Mouse (Mus musculus) embryonic fibroblast, embryonic 13.5 days (primary cell): ENCODE results near the gene Ostn. TPM values are rescaled to one million over a fixed set of nuclear protein-coding genes. Genes with fewer than 3 reads are reported as not detected.

Experiments used
- H3K27ac ChIP-seq: 2 replicates; pipeline ENCODE4 v1.5.1; 2012; ENCODE audit warnings: low read length, control low read depth, inconsistent platforms; ENCODE audit not compliant: insufficient read depth
- H3K4me1 ChIP-seq: 2 replicates; pipeline ENCODE4 v1.6.1; 2011; ENCODE audit warnings: low read length; ENCODE audit not compliant: control insufficient read depth, insufficient read depth
- H3K4me3 ChIP-seq: 2 replicates; pipeline ENCODE4 v1.5.1; 2011; ENCODE audit warnings: mild to moderate bottlenecking, control low read depth, low read length; ENCODE audit not compliant: insufficient read depth
- CTCF ChIP-seq: IDR thresholded peaks from 2 replicates; pipeline ENCODE4 v1.5.1; 2011; ENCODE audit warnings: mild to moderate bottlenecking, control low read depth, low read length, moderate library complexity, borderline replicate concordance; ENCODE audit not compliant: insufficient read depth
- POLR2A ChIP-seq: IDR thresholded peaks from 2 replicates; pipeline ENCODE4 v1.6.1; 2011; ENCODE audit warnings: low read depth, mild to moderate bottlenecking, control low read depth, low read length, moderate library complexity
- polyA plus RNA-seq: library from polyadenylated mRNA; stranded (reverse); fragments of >200 nt; gene quantifications from 2 replicates; pipeline ENCODE4 v1.2.4, GENCODE M21; 2011; ENCODE audit warnings: low read depth; ENCODE audit not compliant: missing spikeins, insufficient read length

The Ostn gene
- polyA plus RNA-seq, 1 experiment = 2.3 TPM

DNA sequence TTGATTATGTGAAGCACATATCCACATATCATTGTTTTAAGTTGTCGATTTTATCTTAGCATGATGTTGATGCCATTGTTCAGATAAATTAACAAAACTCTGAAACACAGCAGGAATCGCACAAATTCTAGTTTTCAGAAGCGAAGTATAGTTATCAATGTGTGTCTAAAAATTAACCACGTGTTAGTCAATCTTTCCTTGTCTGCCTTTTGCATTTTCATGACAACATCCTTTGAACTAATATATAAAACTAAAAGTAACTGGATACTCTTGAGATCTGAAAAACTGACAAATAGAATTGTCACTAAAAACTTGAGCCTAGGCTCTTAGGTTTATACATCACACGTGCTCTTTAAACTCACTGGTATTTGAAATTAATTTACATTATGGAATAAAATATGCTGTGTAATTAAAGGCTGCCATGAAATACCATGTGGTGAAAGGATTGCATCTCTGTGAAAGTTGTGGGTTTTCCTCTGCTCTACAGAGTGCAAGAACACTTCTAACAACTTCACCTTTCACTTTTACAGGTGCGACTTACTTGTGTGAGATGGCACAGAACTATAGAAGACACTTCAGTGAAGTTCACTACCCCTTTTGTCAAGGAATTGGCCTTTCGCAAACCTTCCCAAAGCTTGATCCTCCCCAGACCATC, 42.7 kb downstream of the Ostn start:
- no peak overlapping the region for H3K27ac ChIP-seq
- TF ChIP-seq POLR2A (no peak), CTCF (no peak)

DNA sequence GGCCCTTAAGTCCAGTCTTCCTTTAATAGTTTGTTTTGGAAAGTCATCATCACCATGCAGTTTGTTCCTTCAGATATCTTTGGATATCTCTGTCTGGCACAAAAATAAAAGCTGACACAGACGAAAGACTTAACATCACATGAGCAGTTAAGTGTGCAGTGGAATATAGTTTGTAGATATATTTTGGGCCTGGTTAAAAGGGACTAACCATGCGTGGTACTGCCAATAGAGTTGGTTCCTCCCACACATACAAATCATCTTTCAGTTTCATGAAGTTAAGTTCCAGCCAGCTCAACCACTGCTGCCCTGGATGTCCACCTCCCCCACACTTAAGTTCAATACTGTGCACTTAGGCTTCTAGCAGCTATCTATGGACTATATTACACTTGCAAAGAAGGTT, 47.2 kb downstream of the Ostn start:
- no peak overlapping the region for H3K27ac ChIP-seq
- no peak overlapping the region for H3K4me3 ChIP-seq
- no peak for TF ChIP-seq CTCF
- TF ChIP-seq POLR2A = no peak
- H3K4me1 ChIP-seq = no peaks in the 10 kb centered on the region

More for the DNA sequence above, 42.7 kb downstream of the Ostn start:
- Histone ChIP-seq H3K4me1 (no peaks in the 10 kb centered on the region), H3K4me3 (no peak overlapping the region)

DNA sequence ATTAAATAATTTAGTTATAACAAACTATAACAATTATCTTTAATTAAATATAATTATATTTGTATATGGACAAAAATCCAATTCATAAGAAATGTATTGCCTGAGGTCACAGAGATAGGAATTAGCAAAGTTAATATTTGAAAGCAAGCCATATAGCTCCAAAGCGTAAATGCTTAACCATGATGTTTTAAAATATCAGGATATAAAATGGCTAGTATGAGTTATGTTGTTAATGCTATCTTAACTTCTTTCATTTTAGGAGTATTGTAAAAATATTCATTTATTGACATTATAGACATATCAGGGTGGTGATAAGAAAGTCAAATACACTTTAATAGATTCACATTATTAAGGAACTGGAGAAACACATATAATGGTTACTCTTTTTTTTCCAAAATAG, 52.8 kb downstream of the Ostn start:
- no peaks in the 10 kb centered on the region for H3K4me1 ChIP-seq
- no peak for TF ChIP-seq POLR2A
- TF ChIP-seq CTCF = no peak
- no peak overlapping the region for H3K4me3 ChIP-seq
- no peak overlapping the region for H3K27ac ChIP-seq

DNA sequence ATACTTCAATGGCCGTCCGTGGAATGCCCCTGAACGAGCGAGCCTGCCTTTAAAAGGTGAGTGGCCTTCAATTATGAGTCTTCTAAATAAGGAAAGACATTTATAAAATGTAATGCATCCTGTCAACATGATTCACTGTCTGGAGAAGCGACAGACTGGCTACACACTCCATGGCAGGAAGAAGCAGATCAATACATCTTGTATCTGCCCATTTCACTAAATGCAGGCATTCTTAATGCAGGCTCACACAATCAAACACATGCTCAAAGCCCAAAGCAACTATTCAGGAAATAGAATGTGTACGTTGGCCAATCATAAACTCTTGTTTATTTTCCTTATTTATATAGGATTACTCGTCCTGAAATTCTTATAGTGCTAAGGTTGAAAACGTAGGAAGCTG, 62.9 kb downstream of the Ostn start, which contains the start of gene Uts2b:
Uts2b (minus strand) TSS at position 49 of the 400 bp plus-strand sequence.
- Histone ChIP-seq H3K27ac (no peak within 1 kb of the TSS), H3K4me1 (no peaks in the 10 kb centered on the region), H3K4me3 (no peak within 1 kb of the TSS)
- no peak for TF ChIP-seq CTCF
- no peak for TF ChIP-seq POLR2A

DNA sequence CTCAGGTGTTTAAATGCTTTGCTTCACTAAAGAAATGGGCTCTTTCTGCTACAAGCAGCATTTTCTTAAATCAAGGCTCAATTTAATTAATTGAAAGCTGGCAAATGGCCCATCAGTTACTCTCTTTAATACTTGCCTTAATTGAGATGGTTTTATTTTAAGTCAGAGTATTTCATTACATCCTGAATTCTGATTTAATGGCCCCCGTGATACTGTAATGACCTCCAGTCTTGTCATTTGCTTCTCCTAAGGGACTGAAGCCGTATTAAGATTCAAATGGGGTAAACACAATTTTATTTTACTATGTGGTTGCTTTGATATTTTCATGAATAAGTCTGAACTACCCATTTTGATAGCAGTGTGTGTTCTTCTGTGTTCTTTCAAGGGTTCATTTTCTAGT, 63.4 kb downstream of the Ostn start:
- H3K27ac ChIP-seq = no peak overlapping the region
- TF ChIP-seq POLR2A (no peak), CTCF (no peak)
- no peak overlapping the region for H3K4me3 ChIP-seq
- no peaks in the 10 kb centered on the region for H3K4me1 ChIP-seq

DNA sequence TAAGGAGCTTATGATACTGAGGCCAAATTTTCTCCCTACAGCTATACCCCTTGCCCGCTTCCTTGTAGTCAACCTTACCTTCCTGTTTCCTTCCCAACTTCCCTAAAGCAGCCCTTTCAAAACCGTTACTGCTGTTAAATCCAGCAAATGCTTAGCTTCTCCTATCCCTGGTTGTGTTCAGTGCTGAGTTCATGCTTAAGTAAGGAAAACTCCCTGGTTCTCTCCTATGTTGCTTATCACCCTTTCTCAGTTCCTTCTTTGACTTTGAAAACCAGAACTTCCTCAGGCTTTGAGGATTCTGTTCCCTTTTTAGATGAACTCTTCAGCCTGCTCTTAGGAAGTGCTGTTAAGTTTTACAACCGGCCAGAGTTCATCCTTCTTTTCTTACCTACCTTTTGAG, 66.8 kb downstream of the Ostn start:
- H3K4me3 ChIP-seq = no peak overlapping the region
- no peak overlapping the region for H3K27ac ChIP-seq
- TF ChIP-seq CTCF (no peak), POLR2A (no peak)
- no peaks in the 10 kb centered on the region for H3K4me1 ChIP-seq

DNA sequence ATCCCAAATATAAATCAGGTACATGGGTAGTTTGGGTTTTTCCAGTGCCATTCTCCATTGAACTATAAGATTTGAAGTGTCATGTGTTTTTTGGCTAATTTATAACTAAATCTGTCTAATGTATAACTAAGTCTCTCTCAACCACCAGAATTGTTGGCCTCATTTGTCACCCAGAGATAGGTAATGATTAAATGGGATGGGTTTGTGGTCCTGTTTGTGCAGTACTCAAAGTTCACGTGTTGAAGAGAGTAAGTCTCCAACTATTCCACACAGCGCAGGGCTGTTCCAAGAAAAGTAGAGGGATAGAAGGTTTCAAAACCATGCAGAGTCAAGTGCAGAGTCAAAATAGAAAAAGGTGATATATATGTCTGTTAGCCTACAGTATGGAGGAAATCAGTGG, 68.0 kb downstream of the Ostn start:
- no peak for TF ChIP-seq CTCF
- H3K4me3 ChIP-seq = no peak overlapping the region
- no peaks in the 10 kb centered on the region for H3K4me1 ChIP-seq
- no peak overlapping the region for H3K27ac ChIP-seq

DNA sequence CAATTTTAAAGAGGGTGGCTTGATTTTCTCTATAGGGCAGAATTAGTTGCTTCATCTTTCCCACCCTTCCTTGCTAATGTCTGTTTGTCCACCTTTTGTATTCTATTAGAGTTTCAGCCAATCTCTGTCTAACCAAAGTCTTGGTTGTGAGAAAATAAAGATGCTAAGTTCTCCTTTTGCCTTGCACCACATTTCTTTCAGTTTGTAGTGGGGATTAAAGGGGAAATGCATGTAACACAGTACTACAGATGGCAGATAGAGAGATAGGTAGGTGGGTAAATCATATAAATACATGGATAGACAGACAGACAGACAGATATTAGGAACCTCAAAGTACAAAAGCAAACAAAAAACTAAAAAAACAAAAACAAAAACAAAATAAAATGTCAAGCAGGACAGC, 69.3 kb downstream of the Ostn start:
- Histone ChIP-seq H3K27ac (no peak overlapping the region), H3K4me3 (no peak overlapping the region), H3K4me1 (no peaks in the 10 kb centered on the region)
- no peak for TF ChIP-seq POLR2A
- no peak for TF ChIP-seq CTCF

DNA sequence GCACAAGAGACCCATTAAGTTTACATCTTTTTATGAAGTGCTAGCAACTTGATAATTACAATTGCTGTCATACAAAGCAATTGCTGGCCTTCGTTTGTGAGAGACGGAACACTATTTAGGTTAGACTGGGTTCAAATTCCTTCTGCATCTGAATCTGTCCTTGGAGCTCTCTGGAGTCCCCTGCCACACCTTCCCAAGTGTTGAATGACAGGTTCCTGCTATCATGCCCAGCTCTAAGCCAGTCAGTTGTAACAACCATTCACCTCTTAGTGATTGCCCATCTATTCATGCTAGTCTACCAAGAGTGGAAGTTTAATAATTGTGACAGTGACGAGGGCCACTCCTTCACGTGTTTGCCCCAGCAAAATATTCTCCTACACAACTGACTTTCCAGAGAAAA, 74.9 kb downstream of the Ostn start:
- Histone ChIP-seq H3K4me3 (no peak overlapping the region), H3K4me1 (no peaks in the 10 kb centered on the region; the same call in 1 of the 2 replicates), H3K27ac (no peak overlapping the region)
- TF ChIP-seq CTCF (no peak), POLR2A (no peak)

DNA sequence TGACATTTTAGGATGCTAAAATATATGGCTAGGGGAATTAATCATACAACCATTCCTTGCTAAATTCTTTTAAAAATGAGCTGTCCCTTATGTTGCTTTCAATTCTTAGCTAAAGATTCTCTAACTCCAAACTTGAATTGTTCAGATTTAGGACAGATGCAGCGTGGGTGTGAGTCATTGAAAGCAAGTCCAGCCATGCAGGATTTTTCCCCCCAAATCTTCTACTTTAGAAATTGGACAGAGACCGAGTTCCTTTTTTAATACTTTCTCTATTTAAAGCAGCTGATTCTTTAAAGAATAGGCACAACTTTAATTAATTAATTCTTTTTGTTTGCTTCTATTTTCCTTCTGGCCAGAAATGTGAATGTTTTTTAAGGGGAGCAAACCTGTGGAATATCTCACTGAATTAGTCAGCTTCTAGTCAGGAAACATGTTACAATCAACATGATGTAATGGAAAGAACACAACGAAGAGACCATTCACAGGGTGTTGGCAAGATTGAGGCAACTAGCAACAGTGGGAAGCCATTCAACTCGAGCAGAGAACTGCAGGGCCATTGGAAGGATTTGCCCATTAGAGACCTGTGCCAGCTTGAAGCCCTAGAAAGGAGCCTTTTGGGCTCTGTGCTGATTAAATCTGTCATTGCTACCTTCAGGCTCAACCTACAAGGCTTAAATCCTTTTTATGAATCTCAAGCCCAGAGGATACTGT, 77.8 kb downstream of the Ostn start:
- Histone ChIP-seq H3K27ac (no peak overlapping the region; the same call in 1 of the 2 replicates), H3K4me1 (peaks cover 7% of the 10 kb centered on the region), H3K4me3 (no peak overlapping the region)
- TF ChIP-seq CTCF = no peak
- no peak for TF ChIP-seq POLR2A
